Mouse (Mus musculus): ENCODE results near the gene Numbl.

- TF ChIP-seq CTCF (IDR thresholded peaks at IDR 0.05; ENCODE audit: low read depth), result no peak
- TF ChIP-seq EP300 (IDR thresholded peaks at IDR 0.05; ENCODE audit: low read depth), result no peak
Measured at GRCm38 (mm10) chr7:27261888-27262287, 3.7 kb downstream of the Numbl start.

Measured in heart, postnatal 0 days (tissue).